Mouse (Mus musculus) adrenal gland, postnatal 4 days (tissue): ENCODE data around the gene Hes7. TPM values are rescaled to one million over a fixed set of nuclear protein-coding genes. Genes with fewer than 3 reads are reported as not detected.

Experiments used
- DNase-seq, 2 experiments: peaks; one replicate each; pipeline ENCODE4 v3.0.0; 2021 to 2022; ENCODE audit warnings: low spot score in 2 of 2, mixed read lengths in 2 of 2
- total RNA-seq, 2 experiments: library from RNA; stranded (reverse); gene quantifications; 2 replicates each; pipeline ENCODE4 v1.2.3; 2021

Hes7 gene
- total RNA-seq, 2 experiments from 2014 or later, result 0.51 to 0.59 TPM

- DNase-seq, result no peak
Measured at GRCm38 (mm10) chr11:69135361-69135760, 15.2 kb downstream of the Hes7 start.

- no peak for DNase-seq
Measured at GRCm38 (mm10) chr11:69147546-69147945, 27.3 kb downstream of the Hes7 start.

GRCm38 (mm10) chr11:69148451-69148960 is 28.3 kb downstream of the Hes7 start:
- DNase-seq, result no peak

GRCm38 (mm10) chr11:69149728-69150127 is 29.5 kb downstream of the Hes7 start:
- DNase-seq, result no peak

- peak in 1 of 2 experiments; percentile 38 for DNase-seq
Measured at GRCm38 (mm10) chr11:69150444-69150843, 30.2 kb downstream of the Hes7 start.

- DNase-seq, result no peak
Measured at GRCm38 (mm10) chr11:69151004-69151403, 30.8 kb downstream of the Hes7 start.

GRCm38 (mm10) chr11:69153831-69154230 is 33.6 kb downstream of the Hes7 start:
- DNase-seq, result no peak

- no peak for DNase-seq
Measured at GRCm38 (mm10) chr11:69155351-69155750, 35.1 kb downstream of the Hes7 start.

- DNase-seq, result no peak
Measured at GRCm38 (mm10) chr11:69156800-69157199, 36.6 kb downstream of the Hes7 start, which contains the start of gene Alox12b. Gene Alox12b, plus strand, starts transcription at chr11:69156989.

GRCm38 (mm10) chr11:69169313-69169712 is 49.1 kb downstream of the Hes7 start:
- no peak for DNase-seq

- DNase-seq, result no peak
Measured at GRCm38 (mm10) chr11:69171626-69172025, 51.4 kb downstream of the Hes7 start.

- DNase-seq, result no peak
Measured at GRCm38 (mm10) chr11:69172606-69173005, 52.4 kb downstream of the Hes7 start.

Other genes starting within 250 kb of the Hes7 start
- gene Ndel1, start 248.5 kb upstream of the Hes7 start, total RNA-seq, result 10 to 100 TPM; 59.1 to 61.4 TPM
- under 1 TPM; 0.17 to 0.20 TPM for gene Rnf222, start 231.9 kb upstream of the Hes7 start, total RNA-seq
- gene Rpl26, start 218.8 kb upstream of the Hes7 start, total RNA-seq, result 1,000 to 10,000 TPM; 1,502 to 1,552 TPM
- gene Odf4, start 193.3 kb upstream of the Hes7 start, total RNA-seq, result 1 to 10 TPM; 1.5 TPM
- gene Arhgef15, start 162.9 kb upstream of the Hes7 start, total RNA-seq, result 10 to 100 TPM; 28.6 to 29.5 TPM
- gene Slc25a35, start 152.3 kb upstream of the Hes7 start, total RNA-seq, result 1 to 10 TPM; 5.8 to 5.9 TPM
- gene Rangrf, start 145.2 kb upstream of the Hes7 start, total RNA-seq, result 10 to 100 TPM; 19.4 to 20.1 TPM
- gene Pfas, start 111.9 kb upstream of the Hes7 start, total RNA-seq, result 10 to 100 TPM; 37.5 to 42.3 TPM
- gene Ctc1, start 104.5 kb upstream of the Hes7 start, total RNA-seq, result 10 to 100 TPM; 50.2 to 51.3 TPM
- gene Aurkb, start 74.8 kb upstream of the Hes7 start, total RNA-seq, result 10 to 100 TPM; 41.5 to 41.7 TPM
- gene Borcs6, start 60.7 kb upstream of the Hes7 start, total RNA-seq, result 10 to 100 TPM; 24.3 to 26.0 TPM
- 10 to 100 TPM; 20.6 TPM for gene Tmem107, start 49.6 kb upstream of the Hes7 start, total RNA-seq
- 100 to 1,000 TPM; 208 to 226 TPM for gene Vamp2, start 31.9 kb upstream of the Hes7 start, total RNA-seq
- gene Per1, start 25.2 kb upstream of the Hes7 start, total RNA-seq, result 100 to 1,000 TPM in 1 of 2 experiments, 10 to 100 TPM in 1; 99.4 to 130 TPM
- 1 to 10 TPM; 1.3 to 1.4 TPM for gene 9130213A22Rik, start 2.2 kb downstream of the Hes7 start, total RNA-seq
- under 1 TPM; 0.67 to 0.73 TPM for gene Aloxe3, start 5.5 kb downstream of the Hes7 start, total RNA-seq
- gene Alox12b, start 36.6 kb downstream of the Hes7 start, total RNA-seq, result not detected
- under 1 TPM in 1 of 2 experiments, not detected in 1; 0.08 TPM for gene Alox8, start 77.4 kb downstream of the Hes7 start, total RNA-seq
- not detected for gene Gucy2e, start 116.6 kb downstream of the Hes7 start, total RNA-seq
- 10 to 100 TPM; 17.4 to 17.8 TPM for gene Cntrob, start 203.4 kb downstream of the Hes7 start, total RNA-seq
- gene Trappc1, start 203.6 kb downstream of the Hes7 start, total RNA-seq, result 10 to 100 TPM; 80.3 to 82.5 TPM
- 10 to 100 TPM in 1 of 2 experiments, 1 to 10 TPM in 1; 9.7 to 10.4 TPM for gene Kcnab3, start 205.9 kb downstream of the Hes7 start, total RNA-seq
- gene Rnf227, start 220.1 kb downstream of the Hes7 start, total RNA-seq, result 10 to 100 TPM in 1 of 2 experiments, 1 to 10 TPM in 1; 9.4 to 10.6 TPM
- gene Chd3, start 249.0 kb downstream of the Hes7 start, total RNA-seq, result 100 to 1,000 TPM; 164 to 190 TPM